Mouse (Mus musculus) layer of hippocampus, adult 2 months (tissue): ENCODE data around the gene Rfx7. TPM values are rescaled to one million over a fixed set of nuclear protein-coding genes. Genes with fewer than 3 reads are reported as not detected.
"Not testable (repeated sequence)": the region's sequence is repeated elsewhere in the genome, so short reads cannot be mapped to it uniquely, and the experiment has no call there.

Experiments
- DNase-seq, 2 experiments: peaks; one replicate each; pipeline ENCODE4 v3.0.0; 2022; ENCODE audit warnings: low spot score in 2 of 2
- H3K27ac ChIP-seq: fragments of 200-600 bp; 2 replicates; pipeline ENCODE4 v1.8.1; 2022
- H3K4me3 ChIP-seq: fragments of 200-600 bp; 2 replicates; pipeline ENCODE4 v1.8.1; 2022; ENCODE audit warnings: mild to moderate bottlenecking
- CTCF ChIP-seq: fragments of 200-600 bp; conservative IDR thresholded peaks from 2 replicates; pipeline ENCODE4 v1.8.1; 2022; ENCODE audit warnings: antibody characterized with exemption, mild to moderate bottlenecking, moderate library complexity
- total RNA-seq, 2 experiments: library from RNA; stranded (reverse); gene quantifications; 2 replicates each; pipeline ENCODE4 v1.2.3; 2021

Gene Rfx7
- total RNA-seq, 2 experiments from 2014 or later, result 21.4 to 21.6 TPM

- TF ChIP-seq CTCF, result no peak
- DNase-seq, result no peak
- no peak overlapping the region for H3K27ac ChIP-seq
- H3K4me3 ChIP-seq, result no peak overlapping the region
Measured at GRCm38 (mm10) chr9:72636547-72636946, 104.5 kb downstream of the Rfx7 start.

DNA sequence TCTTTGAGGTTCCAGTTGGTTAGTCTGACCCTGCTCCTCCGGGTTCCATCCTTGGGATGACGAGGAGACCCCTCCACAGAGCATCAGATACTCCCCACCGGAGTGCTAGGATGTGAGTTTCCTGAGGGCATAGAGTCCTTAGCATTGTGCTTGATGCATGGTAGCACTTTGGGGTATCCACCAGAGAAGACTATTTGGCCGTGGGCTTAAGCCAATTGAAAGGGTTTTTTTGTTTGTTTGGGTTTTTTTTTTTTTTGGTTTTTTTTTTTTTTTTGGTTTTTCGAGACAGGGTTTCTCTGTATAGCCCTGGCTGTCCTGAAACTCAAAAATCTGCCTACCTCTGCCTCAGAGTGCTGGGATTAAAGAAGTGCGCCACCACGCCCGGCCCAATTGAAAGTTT lies 105.2 kb downstream of the Rfx7 start:
- Histone ChIP-seq H3K27ac (no peak overlapping the region), H3K4me3 (no peak overlapping the region)
- DNase-seq, result no peak
- no peak for TF ChIP-seq CTCF

DNA sequence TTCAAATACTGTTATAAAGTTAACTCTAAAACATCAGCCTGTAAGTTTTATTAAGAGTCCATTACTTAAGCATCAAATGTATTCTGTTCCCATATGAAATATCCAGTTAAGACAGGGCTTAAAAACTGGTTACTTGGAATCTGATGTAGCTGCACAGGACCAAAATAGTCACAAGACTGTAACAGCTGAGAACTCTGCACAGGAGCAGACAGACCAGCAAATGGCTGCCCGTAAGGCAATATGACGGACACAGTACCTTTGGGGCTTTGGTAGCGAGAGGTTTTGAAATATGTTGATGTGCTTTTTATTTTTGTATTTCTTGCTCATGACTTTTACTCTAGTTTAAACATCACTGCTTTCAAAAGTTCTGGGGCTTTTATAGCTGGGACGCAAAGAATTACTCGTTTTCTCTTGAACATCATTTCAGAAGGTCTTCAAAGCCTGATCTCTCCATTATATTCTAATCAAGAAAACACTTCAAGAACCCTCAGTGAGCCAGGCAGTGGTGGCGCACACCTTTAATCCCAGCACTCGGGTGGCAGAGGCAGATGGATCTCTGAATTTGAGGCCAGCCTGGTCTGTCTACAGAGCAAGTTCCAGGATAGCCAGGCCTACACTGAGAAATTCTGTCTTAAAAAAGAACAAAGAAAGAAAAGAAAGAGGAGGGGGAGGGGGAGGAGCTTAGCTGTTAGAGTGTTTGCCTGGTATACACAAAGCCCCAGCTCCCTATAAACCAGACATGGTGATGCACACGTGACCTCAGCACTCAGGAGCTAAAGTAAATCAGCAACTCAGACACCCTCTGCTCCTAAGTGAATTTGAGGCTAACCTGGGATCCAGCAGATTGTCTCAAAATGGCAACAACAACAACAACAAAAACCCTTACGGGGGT lies 107.2 kb downstream of the Rfx7 start:
- Histone ChIP-seq H3K27ac (peak overlapping the region; percentile 90), H3K4me3 (peak overlapping the region; percentile 49)
- no peak for TF ChIP-seq CTCF
- no peak for DNase-seq

- Histone ChIP-seq H3K4me3 (peak overlapping the region; percentile 49), H3K27ac (peak overlapping the region; percentile 90)
- peak; percentile 53 to 62 for DNase-seq
- no peak for TF ChIP-seq CTCF
Measured at GRCm38 (mm10) chr9:72639843-72640621, 108.0 kb downstream of the Rfx7 start.

DNA sequence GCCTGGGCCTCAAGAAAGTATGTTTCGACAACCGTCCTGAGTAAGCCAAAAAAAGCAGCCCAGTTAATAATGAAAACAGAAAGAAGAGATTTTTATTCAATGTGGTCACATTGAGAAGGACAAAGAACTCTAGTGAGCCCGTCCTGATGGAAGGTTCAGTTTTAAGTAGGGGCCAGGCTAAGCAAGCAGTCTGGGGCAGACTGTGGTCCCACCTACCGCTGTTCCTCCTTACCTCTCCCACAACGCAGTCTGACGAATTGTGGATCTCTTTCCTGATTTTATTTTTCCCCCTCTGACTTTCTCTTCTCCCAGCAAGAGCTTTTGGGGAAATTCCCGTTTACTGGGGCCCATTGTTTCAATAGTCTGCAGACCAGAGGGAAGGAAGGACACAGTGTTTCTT lies 108.6 kb downstream of the Rfx7 start:
- TF ChIP-seq CTCF, result no peak
- Histone ChIP-seq H3K27ac (peak overlapping the region; percentile 90), H3K4me3 (no peak overlapping the region)
- DNase-seq, result no peak

- Histone ChIP-seq H3K27ac (peak overlapping the region; percentile 90), H3K4me3 (no peak overlapping the region)
- no peak for DNase-seq
- no peak for TF ChIP-seq CTCF
Measured at GRCm38 (mm10) chr9:72641093-72641680, 109.1 kb downstream of the Rfx7 start.

DNA sequence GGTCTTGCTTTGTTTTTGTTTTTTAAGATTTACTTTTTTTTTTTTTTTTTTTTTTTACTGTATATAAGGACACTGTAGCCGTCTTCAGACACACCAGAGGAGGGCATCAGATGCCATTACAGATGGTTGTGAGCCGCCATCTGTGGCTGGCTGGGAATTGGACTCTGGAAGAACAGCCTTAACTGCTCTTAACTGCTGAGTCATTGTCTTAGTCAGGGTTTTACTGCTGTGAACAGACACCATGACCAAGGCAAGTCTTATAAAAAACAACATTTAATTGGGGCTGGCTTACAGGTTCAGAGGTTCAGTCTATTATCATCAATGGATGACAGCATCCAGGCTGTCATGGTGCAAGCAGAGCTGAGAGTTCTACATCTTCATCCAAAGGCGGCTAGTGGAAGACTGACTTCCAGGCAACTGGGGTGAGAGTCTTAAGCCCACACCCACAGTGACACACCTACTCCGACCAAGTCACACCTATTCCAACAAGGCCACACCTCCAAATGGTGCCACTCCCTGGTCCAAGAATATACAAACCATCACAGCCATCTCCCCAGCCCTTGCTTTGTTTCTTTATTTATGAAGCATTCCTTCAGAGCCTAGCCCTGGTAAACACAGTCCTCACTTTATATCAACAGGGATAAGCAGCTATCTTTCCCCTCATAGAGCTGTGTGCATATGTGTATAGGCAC lies 110.9 kb downstream of the Rfx7 start:
- DNase-seq, result not testable (repeated sequence)

GRCm38 (mm10) chr9:72643651-72644417 lies 111.8 kb downstream of the Rfx7 start:
- Histone ChIP-seq H3K4me3 (no peak overlapping the region), H3K27ac (no peak overlapping the region)
- no peak for DNase-seq
- TF ChIP-seq CTCF, result no peak

More for the DNA sequence above, 110.9 kb downstream of the Rfx7 start:
- H3K4me3 ChIP-seq, H3K27ac ChIP-seq: not testable (repeated sequence)

- no peak overlapping the region for H3K4me3 ChIP-seq
- TF ChIP-seq CTCF, result no peak
- no peak for DNase-seq
- H3K27ac ChIP-seq, result no peak overlapping the region
Measured at GRCm38 (mm10) chr9:72644418-72645110, 112.5 kb downstream of the Rfx7 start.

GRCm38 (mm10) chr9:72649781-72650180 lies 117.7 kb downstream of the Rfx7 start:
- DNase-seq, result no peak
- H3K4me3 ChIP-seq, result no peak overlapping the region
- no peak for TF ChIP-seq CTCF
- H3K27ac ChIP-seq, result no peak overlapping the region

GRCm38 (mm10) chr9:72652961-72653360 lies 120.9 kb downstream of the Rfx7 start:
- TF ChIP-seq CTCF, result no peak
- H3K4me3 ChIP-seq, result no peak overlapping the region
- no peak for DNase-seq
- no peak overlapping the region for H3K27ac ChIP-seq
